Comparison of ENCODE assay signal across 21 mouse cellular contexts in genomic region chr11:98493394-98493793, GRCm38 (mm10). TPM values are rescaled to one million over a fixed set of nuclear protein-coding genes. Genes with fewer than 3 reads are reported as not detected.
A peak's percentile ranks its signal among the peaks of the same experiment; 100 is the strongest.
DNase-seq lines count a peak whose midpoint lies in the region; ATAC-seq lines count a peak whose summit lies in the region.
"Had no signal": no experiment of that assay in that cellular context is flagged by ENCODE, and none has a peak within 500 bp of the region (broad histone marks: within the 10 kb centered on the region; RNA-seq: fewer than 3 reads in every experiment).

No protein-coding gene starts in this region.

- H3K4me1 ChIP-seq in kidney, embryonic 16.5 days (ENCODE audit: insufficient read depth, low read length): peaks cover 24% of the 10 kb centered on the region
- H3K4me1 ChIP-seq in limb, embryonic 11.5 days (ENCODE audit: control insufficient read depth, insufficient read depth, low read length): peaks cover 10% of the 10 kb centered on the region; the same call in 1 of the 2 replicates
- H3K4me1 ChIP-seq: liver, embryonic 12.5 days had no signal

- H3K4me2 ChIP-seq in kidney, embryonic 16.5 days (replicated peaks; ENCODE audit: low read depth, low read length): no peak overlapping the region
- H3K4me2 ChIP-seq in limb, embryonic 11.5 days (ENCODE audit: low read depth, severe bottlenecking): peak overlapping the region; percentile 10; the same call in 1 of the 2 replicates
- H3K4me2 ChIP-seq: embryonic facial prominence, embryonic 13.5 days; heart, embryonic 15.5 days; hindbrain, embryonic 14.5 days; liver, embryonic 12.5 days; midbrain, embryonic 12.5 days had no signal

- DNase-seq in kidney, postnatal 25 days: no peak
- peak; percentile 64 to 67 for DNase-seq in spleen, postnatal 36 days (ENCODE audit: low spot score in 2 of 2)
- DNase-seq in spleen, postnatal 10 days (ENCODE audit: low spot score in 2 of 2): no peak
- DNase-seq in limb, embryonic 11.5 days (ENCODE audit: low spot score): no peak
- no peak for DNase-seq in embryo, embryonic 9.5 days (ENCODE audit: extremely low spot score)
- no peak for DNase-seq in right cerebral cortex, adult 2 months (ENCODE audit: low spot score in 2 of 2)
- DNase-seq: adrenal gland, postnatal 10 days; cerebellum, adult 11 months; cerebellum, postnatal 10 days; gastrocnemius, postnatal 25 days; kidney, postnatal 14 days had no signal

- H3K4me3 ChIP-seq in kidney, embryonic 16.5 days (ENCODE audit: low read length): no peak overlapping the region
- H3K4me3 ChIP-seq in limb, embryonic 11.5 days (ENCODE audit: low read depth, low read length): no peak overlapping the region
- H3K4me3 ChIP-seq: embryonic facial prominence, embryonic 13.5 days; heart, embryonic 15.5 days; liver, embryonic 12.5 days; midbrain, embryonic 12.5 days had no signal

- no peaks in the 10 kb centered on the region for H3K9me3 ChIP-seq in kidney, embryonic 16.5 days (ENCODE audit: low read length)
- no peaks in the 10 kb centered on the region for H3K9me3 ChIP-seq in limb, embryonic 11.5 days (ENCODE audit: control insufficient read depth, low read length)
- H3K9me3 ChIP-seq: embryonic facial prominence, embryonic 13.5 days; G1E; heart, embryonic 15.5 days; liver, embryonic 12.5 days; midbrain, embryonic 12.5 days had no signal

- H3K9ac ChIP-seq in kidney, embryonic 16.5 days (replicated peaks; ENCODE audit: low read length): no peak overlapping the region
- no peak overlapping the region for H3K9ac ChIP-seq in limb, embryonic 11.5 days (ENCODE audit: low read length)
- H3K9ac ChIP-seq: embryonic facial prominence, embryonic 13.5 days; heart, embryonic 15.5 days; hindbrain, embryonic 14.5 days; liver, embryonic 12.5 days; midbrain, embryonic 12.5 days had no signal

- ATAC-seq in kidney, embryonic 16.5 days (ENCODE audit: low FRiP score, low TSS enrichment): no peak
- no peak for ATAC-seq in limb, embryonic 11.5 days (ENCODE audit: insufficient number of reproducible peaks, low FRiP score, low TSS enrichment, low read depth)
- ATAC-seq: forebrain, embryonic 16.5 days; liver, embryonic 12.5 days had no signal

- no peaks in the 10 kb centered on the region for H3K36me3 ChIP-seq in kidney, embryonic 16.5 days (ENCODE audit: insufficient read depth, low read length)
- no peaks in the 10 kb centered on the region for H3K36me3 ChIP-seq in limb, embryonic 11.5 days (ENCODE audit: control insufficient read depth, insufficient read depth, low read length)
- H3K36me3 ChIP-seq: embryonic facial prominence, embryonic 13.5 days; G1E; heart, embryonic 15.5 days; liver, embryonic 12.5 days; midbrain, embryonic 12.5 days had no signal

- peak overlapping the region; percentile 63 for H3K27ac ChIP-seq in kidney, embryonic 16.5 days (ENCODE audit: low read length)
- H3K27ac ChIP-seq in limb, embryonic 11.5 days (replicated peaks; ENCODE audit: low read depth, low read length): no peak overlapping the region
- H3K27ac ChIP-seq: embryonic facial prominence, embryonic 13.5 days; heart, embryonic 15.5 days; hindbrain, embryonic 14.5 days; liver, embryonic 12.5 days; midbrain, embryonic 12.5 days had no signal

- 0 out of 2 replicates have a peak, but pooled peaks cover 2% of the 10 kb centered on the region for H3K27me3 ChIP-seq in kidney, embryonic 16.5 days (ENCODE audit: insufficient read depth, low read length)
- no peaks in the 10 kb centered on the region for H3K27me3 ChIP-seq in limb, embryonic 11.5 days (ENCODE audit: control insufficient read depth, insufficient read depth, low read length)
- H3K27me3 ChIP-seq: heart, embryonic 15.5 days had no signal

- 28% methylated on average over 9 of the region's 9 CpGs for WGBS in kidney, embryonic 16.5 days
- 71% methylated on average over 9 of the region's 9 CpGs for WGBS in limb, embryonic 11.5 days

RNA-seq across cellular contexts. Expression of gene Grb7, which starts 47.2 kb away (rescaled TPM):
- 86.2 and 87.7 TPM in 2 replicates for polyA plus RNA-seq in kidney, embryonic 16.5 days (2015; fragmentation: Nextera tagmentation; extraction: Ambion mirVana)
- 5.3 and 6.7 TPM in 2 replicates for polyA plus RNA-seq in limb, embryonic 11.5 days (2014; fragmentation: Nextera tagmentation; extraction: Ambion mirVana)
- polyA plus RNA-seq: G1E had no signal

RNA-seq across cellular contexts. Expression of gene Ikzf3, which starts 52.4 kb away (rescaled TPM):
- polyA plus RNA-seq in kidney, embryonic 16.5 days (2015; fragmentation: Nextera tagmentation; extraction: Ambion mirVana): 0.44 and 0.54 TPM in 2 replicates
- 0.07 TPM in 1 of 2 replicates, not detected in the other for polyA plus RNA-seq in limb, embryonic 11.5 days (2014; fragmentation: Nextera tagmentation; extraction: Ambion mirVana)
- polyA plus RNA-seq: forebrain, embryonic 16.5 days had no signal

RNA-seq across cellular contexts. Expression of gene Mien1, which starts 54.6 kb away (rescaled TPM):
- polyA plus RNA-seq in kidney, embryonic 16.5 days (2015; fragmentation: Nextera tagmentation; extraction: Ambion mirVana): 108 and 113 TPM in 2 replicates
- polyA plus RNA-seq in limb, embryonic 11.5 days (2014; fragmentation: Nextera tagmentation; extraction: Ambion mirVana): 75.4 and 78.3 TPM in 2 replicates

RNA-seq across cellular contexts. Expression of gene Zpbp2, which starts 57.5 kb away (rescaled TPM):
- polyA plus RNA-seq in kidney, embryonic 16.5 days (2015; fragmentation: Nextera tagmentation; extraction: Ambion mirVana): 0.87 TPM in 1 of 2 replicates, not detected in the other
- 0.45 and 1.2 TPM in 2 replicates for polyA plus RNA-seq in limb, embryonic 11.5 days (2014; fragmentation: Nextera tagmentation; extraction: Ambion mirVana)
- polyA plus RNA-seq: embryonic facial prominence, embryonic 13.5 days; forebrain, embryonic 16.5 days; hindbrain, embryonic 14.5 days; lung, embryonic 16.5 days; neural tube, embryonic 14.5 days had no signal

Comparison
In these comparisons a context has a peak if more than half of its experiments do, and no peak if none do; other contexts are left out.
1. DNase-seq: peak in spleen, postnatal 36 days (2 of 2); none in kidney, postnatal 25 days (0 of 2), spleen, postnatal 10 days (0 of 2), limb, embryonic 11.5 days (single experiment), embryo, embryonic 9.5 days (single experiment) and right cerebral cortex, adult 2 months (0 of 2).
2. RNA of gene Grb7, which starts 47.2 kb away (polyA plus RNA-seq): 86.2 to 87.7 TPM in kidney, embryonic 16.5 days; 5.3 to 6.7 TPM in limb, embryonic 11.5 days; every median in the first group is over 10 times any median in the second.